Mouse (Mus musculus) urinary bladder, postnatal 4 days (tissue): ENCODE measurements around the gene Kansl3.

ENCODE experiments used
- DNase-seq, 2 experiments: peaks; one replicate each; pipeline ENCODE4 v3.0.0; 2021 to 2022; ENCODE audit warnings: low spot score in 2 of 2

Gene Kansl3

GRCm38 (mm10) chr1:36293470-36293869 lies 75.5 kb downstream of the Kansl3 start:
- DNase-seq: no peak
